Mouse (Mus musculus) layer of hippocampus, adult 18-20 months (tissue): Measurements from ENCODE around the gene Ccdc149. TPM values are rescaled to one million over a fixed set of nuclear protein-coding genes. Genes with fewer than 3 reads are reported as not detected.

Experiments
- DNase-seq, 2 experiments: peaks; one replicate each; pipeline ENCODE4 v3.0.0; 2022; ENCODE audit warnings: low spot score in 2 of 2
- total RNA-seq, 2 experiments: library from RNA; stranded (reverse); gene quantifications; 2 replicates each; pipeline ENCODE4 v1.2.3; 2021

Ccdc149 gene
- total RNA-seq, 2 experiments from 2014 or later: 76.7 to 82.8 TPM

DNA sequence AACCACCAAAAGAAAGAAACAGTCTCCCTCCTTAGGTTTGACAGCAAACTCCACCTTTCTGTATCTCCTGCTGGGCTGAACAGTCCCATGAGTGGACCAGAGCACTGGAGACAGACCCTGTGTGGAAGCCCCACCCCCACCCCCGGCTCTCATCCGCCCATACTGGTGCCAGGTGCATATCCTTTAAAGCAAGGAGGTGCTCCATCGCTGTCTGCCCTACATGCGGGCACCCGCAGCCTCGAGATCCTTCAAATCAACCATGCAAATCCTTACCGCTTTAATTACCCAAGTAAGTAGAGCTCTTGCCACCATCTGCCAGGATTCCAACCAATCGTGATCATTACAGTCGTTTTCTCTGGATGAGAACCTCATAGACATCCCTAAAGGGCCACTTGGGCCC is 20.5 kb downstream of the Ccdc149 start:
- no peak for DNase-seq

DNA sequence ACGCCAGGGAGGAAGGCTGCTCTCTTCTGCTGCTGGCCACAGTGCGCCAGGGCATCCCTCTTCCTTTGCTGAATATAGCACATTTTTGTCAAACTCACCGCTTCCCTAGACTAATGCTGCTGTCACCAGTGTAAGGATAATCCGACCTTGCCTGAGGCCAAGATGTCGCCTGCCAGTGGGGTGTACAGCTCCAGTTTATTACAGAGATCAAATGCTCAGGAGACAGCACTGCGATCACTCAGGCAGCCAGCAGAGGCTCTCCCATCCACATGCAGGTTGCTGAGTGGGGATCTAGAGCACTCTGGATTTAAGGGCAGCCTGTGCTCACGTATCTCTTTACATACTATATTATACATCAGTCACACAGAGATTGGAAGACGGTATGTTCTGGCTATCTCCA is 22.1 kb downstream of the Ccdc149 start:
- no peak for DNase-seq

DNA sequence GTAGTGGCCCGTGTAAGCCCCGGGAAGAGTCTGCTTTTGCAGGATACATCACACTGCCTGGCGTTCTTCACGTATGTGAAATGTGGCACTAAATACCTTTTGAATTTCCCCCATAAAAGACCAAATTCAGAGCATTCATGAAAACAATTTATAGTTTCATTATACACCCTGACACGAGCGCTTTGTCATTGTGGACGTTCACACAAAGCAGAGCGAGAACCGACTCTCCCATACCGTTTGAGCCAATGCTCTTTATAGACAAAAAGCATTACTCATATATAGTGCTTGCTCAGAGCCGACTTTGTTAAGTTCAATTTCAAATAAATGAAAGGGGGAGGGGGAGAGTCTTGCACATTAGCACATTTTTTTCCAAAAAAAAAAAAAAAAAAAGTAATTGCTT is 31.0 kb downstream of the Ccdc149 start:
- DNase-seq: no peak

DNA sequence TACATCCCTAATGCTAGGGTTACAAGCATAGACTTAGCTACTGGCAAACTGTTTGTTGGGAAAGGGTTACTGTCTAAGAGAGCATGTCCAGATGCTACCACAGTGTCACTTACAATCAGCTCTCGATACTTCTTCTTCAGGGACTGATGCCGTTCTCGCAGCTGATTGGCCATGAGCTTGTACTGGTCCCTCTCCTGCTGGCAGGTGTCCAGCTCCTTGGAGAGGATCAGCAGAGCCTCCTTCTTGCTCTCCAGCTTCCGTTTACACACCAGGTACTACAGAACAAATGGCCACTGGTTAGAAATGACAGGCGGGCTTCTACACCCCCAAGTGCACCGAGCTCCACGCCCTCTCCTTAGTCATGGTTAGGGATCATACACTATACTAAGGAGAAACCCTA is 32.4 kb downstream of the Ccdc149 start:
- no peak for DNase-seq

DNA sequence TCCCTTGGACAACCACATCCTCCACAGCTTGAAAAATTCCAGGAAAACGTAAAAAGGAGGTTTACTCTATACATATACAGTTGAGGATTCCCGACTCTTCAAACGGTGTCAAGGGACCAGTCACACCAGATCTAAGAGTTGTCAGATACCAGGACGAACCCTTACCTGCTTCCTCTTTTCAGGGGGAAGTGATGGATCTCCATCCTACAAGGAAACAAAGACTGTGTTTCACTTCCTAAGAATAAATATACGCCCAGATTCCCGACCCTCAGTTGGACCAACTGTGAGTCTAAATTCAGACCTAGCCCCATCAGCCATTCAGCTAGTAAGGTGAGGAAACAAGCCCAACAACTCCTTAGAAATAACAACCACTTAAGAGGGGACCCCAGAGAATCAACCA is 35.8 kb downstream of the Ccdc149 start:
- no peak for DNase-seq

DNA sequence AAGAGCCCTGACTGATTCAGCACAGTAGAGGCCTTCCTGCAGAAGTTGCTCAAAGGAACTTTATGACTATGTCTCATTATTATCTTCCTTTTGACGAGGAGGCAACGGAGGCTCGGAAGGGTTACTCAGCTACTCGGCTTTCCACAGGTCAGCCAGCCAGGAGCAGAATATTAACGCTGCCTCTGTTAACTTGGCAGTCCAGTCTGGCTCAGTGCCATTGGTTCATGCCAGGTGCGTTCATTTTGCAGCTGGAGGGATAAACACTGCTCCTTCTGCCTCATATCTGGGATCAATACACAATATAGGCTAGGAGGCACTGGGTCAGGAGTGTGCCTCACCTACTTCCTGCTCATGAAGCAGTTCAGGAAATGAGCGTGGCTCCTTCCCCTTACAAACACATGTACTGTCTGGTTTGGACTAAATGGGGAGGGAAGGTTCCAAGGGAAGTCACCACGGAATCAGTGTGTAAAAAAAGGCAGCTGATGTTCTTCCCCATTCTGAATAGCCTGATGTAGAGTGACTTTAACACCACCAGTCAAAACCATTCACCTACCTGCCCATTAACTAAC is 40.0 kb downstream of the Ccdc149 start:
- no peak for DNase-seq

DNA sequence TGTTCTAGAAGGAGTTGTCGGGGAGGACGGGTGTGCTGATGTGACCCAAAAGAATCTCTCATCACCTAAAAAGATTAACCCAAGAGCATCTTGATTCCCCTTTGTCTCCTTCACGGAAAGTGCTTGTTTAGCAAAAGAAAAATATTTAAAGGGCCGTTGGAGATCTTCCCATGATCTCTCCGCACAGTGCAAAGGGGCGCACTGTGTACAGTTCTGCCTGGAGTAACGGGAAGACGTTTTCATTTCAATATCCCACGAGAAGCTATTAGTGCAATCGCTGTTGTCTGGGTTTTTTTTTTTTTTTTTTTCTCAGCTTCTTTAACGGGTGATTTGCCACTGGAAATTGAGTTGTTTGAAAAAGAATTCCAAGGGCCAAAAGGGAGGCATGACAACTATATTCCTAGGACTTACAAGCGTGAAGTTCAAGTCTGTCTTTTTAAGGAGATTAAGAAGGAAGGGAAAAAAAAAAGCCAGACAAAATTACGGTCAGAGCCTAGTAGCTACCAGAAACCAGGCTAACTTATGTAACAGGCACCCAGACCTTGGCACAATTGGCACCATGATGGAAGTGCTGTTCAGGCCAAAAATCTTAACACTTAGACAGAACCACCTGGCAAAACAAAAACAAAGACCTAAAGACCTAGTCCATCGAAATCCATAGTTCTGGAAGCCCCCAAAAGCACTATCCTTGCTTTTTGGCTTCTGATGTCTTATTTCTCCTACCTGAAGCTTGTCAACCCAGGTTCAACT is 41.4 kb downstream of the Ccdc149 start:
- no peak for DNase-seq

DNA sequence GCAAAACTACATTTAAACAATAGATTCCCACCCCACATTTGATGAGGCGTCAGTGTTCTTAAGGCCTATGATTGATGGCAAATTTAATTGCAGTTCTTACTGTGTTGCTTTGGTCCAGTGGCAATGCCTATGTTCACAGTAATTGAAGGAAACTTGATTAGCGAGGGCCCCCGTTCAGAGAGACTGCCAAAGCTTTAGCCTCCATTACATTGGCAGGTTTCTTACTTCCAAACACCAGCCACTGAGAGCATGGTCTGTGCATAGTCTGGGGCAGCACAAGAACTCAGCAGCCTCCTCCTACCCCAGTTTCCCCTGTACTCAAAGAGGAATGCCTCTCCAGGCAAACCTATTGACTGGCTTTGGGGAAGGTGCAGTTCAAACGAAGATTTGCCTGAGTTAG is 42.7 kb downstream of the Ccdc149 start:
- no peak for DNase-seq

DNA sequence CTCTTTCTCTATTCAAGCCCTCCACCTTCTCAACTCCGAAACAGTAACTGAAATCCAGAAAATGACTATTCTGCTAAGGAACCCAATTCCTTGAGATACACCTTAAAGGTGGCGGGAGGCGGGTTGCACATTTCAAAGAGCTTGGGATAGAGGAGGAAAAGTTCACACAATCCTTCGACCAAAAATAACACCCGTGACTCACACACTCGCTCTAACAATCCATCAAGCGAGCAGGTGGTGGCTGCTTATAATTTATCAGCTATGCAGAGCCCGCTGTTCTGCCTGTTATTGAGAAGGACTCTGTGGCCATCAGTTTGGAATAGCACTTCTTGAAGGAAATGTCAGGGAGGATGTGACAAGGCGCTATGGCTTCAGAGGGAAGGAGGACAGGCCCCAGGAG is 45.5 kb downstream of the Ccdc149 start:
- peak in 1 of 2 experiments; percentile 37 for DNase-seq

DNA sequence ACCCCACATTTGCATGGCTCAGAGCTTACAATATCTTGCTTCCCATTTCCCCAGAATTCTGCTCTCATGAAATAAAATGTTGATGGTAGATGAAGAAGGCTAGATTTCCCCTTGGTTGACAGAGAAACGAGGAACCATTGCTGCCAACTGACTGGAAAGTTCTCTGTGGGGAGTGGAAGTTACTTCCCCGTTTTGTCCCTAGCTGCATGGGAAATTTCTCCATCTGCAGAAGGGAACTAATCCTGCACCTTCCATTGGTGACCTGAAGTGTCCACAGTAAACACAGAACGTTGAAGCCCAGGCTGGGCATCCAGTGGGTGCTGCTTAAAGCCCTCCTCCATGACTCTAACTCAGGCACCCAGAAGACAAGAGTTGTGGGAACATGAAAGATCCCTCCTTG is 47.4 kb downstream of the Ccdc149 start:
- DNase-seq: no peak

DNA sequence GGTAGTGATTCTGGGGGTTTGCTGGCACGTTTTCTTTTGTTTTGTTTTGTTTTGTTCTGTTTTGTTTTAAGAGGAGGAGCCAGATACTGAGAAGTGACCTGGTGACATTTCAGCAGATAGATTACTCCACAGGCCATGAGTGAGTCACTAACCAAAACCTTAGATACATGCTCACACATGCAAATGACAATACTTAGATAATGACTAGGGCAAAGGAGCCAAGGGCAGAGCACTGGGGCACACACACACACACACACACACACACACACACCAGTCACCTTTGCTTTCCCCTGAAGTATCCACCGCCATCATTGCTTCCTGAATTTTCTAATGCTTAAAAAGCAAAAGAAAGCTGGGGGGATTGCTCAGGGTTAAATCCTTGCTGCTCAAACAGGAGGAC is 54.8 kb downstream of the Ccdc149 start:
- no peak for DNase-seq

DNA sequence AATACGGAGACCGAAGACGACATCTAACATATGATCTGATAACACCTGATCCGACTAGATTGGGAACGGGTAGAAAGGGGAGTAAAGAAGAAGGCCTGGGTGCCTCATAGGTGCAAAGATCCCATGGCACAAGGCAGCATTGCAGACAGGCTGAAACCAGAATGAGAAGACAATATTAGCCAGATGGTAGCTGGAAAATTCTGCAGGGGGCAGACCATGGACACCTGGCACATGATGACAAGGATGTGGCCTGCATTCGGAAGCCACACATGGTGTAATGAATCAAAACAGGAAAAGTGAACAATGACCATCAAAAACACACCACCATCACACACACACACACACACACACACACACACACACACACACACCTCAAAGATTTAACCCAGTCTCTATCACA is 55.4 kb downstream of the Ccdc149 start:
- DNase-seq: no peak

DNA sequence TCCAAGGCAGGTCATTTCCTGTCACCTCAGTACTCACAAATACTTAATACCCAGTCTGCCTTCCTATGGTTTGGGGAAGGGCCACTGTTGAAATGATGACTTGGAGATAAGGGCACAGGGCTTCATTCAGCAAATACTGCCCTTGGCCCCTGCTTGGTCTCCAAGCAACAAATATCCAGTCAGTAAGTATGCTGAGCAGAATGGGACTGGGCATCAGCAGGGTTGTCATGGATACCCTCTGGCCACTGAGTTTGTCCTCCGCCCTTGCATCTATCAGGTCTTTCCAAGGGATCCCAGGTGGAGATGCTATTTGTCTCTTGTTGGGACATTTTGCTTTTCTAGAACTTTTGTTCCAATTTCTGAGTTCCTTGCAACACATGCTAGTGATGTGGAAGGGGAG is 56.1 kb downstream of the Ccdc149 start:
- no peak for DNase-seq

DNA sequence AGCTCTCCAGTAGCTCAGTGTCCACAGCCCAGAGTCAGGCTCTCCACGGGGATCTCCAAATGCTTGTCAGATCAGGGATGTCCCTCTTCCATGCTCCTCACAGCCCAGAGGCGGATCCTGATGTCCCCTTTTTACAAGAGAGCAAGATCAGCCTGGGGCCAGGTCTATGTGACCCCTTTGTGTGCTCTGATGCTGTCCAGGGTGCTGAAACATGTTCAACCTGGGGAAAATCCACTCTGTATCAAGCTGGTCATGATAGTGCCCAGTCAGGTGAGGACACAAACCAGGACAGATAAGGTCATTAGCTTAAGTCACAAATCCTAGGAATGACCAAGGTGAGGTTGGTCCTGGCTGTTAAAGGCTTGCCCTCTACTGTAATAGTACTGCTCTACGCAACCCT is 59.8 kb downstream of the Ccdc149 start:
- DNase-seq: no peak

DNA sequence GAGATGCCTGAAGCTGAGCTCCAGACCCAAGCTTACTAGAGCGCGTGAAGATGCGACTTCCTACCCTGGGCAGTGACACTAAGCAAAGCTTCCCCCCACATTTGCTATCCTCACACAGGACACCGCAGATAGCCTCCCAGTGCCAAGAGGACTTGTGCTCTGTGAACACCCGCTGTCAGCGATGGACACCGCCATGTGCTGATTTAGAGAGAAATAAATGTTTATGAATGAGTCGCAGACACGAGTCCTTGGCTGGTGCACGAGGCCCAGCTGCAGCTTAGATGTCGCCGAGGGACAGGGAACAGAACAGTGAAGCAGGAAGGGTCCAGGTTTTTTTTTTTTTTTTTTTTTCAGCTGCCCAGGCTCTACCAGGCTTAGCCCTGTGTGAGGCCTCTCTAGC is 61.1 kb downstream of the Ccdc149 start:
- DNase-seq: no peak

DNA sequence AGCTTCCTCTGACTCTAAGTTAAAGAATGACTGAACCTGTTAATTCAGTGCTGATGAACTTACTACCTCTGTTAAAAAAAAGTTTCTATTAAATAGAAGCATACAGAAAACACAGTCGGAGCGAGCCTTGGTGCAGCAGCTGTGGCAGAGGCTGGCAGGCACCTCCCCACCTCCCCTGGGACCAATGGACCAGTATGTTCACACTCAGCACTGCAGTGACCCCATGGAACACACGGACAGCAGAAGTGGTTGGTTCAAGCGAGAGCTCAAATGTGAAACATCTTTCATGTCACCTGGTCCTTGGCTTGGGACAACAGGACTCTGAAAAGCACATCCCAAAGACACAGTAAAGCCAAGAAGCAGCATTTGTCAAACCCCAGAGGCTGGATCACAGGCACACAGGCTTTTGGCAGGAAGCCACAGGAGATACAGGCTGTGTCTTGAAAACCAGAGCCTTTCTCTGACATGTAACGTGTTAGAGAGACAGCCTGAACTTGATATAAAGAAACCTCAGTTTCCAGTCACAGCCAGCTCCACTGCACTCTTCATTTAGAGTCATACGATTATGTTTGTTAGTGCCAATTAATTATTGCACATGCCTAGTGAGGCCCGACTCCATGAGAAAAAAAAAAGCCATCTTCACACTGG is 62.5 kb downstream of the Ccdc149 start:
- DNase-seq: no peak

DNA sequence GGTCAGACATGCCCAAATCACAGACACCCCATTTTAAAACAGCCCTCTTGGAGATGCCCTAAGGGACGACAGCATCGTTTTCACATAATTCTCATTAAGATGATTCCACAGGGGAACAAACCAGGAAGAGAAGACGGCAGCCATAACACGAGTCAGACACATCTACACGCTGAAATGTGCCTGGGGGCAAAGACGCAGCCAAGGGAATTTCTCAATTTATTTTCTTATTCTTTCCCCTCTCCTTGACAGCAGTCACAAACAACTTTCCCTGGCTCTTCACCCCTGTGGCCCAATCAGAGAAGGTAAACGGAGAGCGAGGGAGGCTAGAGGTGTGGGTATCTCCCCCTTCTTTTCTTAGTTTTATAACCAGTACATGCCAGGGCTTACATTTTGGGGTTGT is 66.9 kb downstream of the Ccdc149 start:
- no peak for DNase-seq

DNA sequence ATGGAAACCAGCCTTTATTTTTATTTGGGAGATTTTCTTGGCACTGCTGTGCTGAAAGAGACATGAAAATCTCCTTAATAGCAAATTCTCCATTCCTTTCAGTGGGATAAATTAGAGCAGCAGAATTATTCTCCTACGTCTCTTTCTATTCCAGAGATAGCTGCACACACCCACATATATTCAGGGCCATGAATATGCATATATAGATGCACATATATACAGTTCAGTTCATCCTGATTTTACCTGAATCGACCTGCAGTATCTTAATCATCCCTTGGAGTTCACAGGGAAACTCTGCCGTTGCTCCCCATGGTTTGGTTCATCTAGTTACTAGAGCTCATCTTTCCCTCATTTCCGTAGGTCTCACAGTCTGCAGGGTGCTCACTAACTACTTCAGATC is 77.6 kb downstream of the Ccdc149 start:
- DNase-seq: no peak

DNA sequence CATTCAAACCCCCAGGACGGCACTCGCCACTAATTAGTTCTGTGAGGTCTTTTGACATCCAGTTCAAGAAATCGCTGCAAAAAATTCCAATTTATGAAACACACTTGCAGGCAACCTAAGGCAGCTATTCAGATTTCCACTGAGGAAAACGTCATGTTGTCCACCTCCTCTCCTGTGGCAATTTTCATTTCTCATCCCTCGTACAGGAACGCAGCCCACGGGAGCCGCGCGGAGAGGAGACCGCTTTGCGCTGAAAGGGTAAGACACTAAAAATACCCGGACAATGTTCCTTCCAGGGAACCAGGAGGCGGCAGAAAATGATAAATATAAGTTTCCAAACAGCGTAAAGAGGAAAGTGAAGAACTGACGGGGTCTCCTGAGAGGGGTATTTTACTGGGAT is 79.8 kb downstream of the Ccdc149 start:
- no peak for DNase-seq

DNA sequence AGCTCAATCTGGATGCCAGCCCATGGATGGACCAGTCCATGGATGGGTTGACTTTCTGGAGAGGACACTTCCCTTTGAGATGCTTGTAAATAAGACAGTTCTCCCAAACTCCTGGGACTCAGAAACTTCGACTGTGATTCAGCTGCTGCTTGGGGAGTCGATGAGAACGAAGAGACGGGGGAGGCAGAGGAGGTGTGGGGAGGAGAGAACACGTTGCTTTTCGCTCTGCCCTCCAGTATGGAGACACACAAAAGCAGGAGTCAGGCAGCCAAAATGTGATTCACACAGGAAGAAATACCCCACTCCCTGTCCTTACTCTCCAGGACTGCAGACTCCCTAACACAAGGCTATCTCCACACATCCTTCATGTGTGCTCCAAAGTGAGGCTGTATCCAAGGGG is 80.9 kb downstream of the Ccdc149 start:
- peak in 1 of 2 experiments; percentile 30 for DNase-seq

DNA sequence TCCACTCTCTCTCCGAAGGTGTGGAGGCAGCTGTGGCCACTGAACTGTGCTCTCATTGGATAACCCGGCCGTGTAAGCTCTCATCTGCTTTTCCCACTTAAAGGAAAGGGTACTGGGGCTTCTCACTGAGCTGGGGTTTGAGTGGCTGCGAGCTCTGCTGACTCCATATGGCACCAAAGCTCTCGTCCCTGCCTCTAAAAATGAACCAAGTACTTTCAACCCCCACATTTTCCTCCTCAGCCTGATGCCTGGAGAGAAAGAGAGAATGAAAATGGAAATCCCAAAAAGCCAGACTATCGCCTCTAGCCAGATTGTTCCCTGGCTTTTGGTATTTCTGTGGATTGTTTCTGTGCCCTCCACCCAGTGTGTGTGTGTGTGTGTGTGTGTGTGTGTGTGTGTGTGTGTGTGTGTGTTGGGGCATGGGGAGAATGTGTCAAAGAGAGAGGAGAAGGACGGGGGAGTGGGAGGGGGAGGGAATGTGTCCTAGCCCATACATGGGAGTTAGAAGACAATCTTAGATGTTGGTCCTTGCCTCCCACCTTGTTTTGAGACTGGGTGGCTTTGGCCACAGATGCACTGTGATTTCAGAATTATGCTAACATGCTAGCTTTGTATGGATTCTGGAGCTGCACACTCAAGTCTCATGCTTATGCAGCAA is 83.1 kb downstream of the Ccdc149 start:
- peak; percentile 37 to 59 for DNase-seq

DNA sequence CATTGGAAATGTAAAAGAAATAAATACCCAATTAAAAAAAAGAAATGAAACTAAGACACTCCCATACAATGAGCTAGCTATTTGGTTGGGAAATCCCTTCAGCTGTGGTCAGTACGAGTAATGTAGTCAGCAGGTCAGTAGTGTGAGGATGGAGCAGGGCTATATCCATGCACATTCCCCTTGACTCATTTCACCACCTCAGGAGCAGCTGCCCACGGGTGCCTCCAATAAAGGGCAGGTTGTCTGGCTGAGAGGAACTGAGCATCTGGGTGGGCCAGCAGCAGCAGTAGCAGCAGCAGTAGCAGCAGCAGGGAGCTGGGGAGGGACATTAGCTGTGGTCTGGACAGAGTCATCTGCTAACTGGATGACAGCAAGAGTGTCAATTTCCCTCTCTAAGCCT is 85.3 kb downstream of the Ccdc149 start:
- DNase-seq: no peak
